Mouse (Mus musculus) cerebellum, adult 18-20 months (tissue): Measurements from ENCODE around the gene Gm21988.
A peak's percentile ranks its signal among the peaks of the same experiment; 100 is the strongest.

Experiments
- DNase-seq, 2 experiments: peaks; one replicate each; pipeline ENCODE4 v3.0.0; 2021

The Gm21988 gene

DNA sequence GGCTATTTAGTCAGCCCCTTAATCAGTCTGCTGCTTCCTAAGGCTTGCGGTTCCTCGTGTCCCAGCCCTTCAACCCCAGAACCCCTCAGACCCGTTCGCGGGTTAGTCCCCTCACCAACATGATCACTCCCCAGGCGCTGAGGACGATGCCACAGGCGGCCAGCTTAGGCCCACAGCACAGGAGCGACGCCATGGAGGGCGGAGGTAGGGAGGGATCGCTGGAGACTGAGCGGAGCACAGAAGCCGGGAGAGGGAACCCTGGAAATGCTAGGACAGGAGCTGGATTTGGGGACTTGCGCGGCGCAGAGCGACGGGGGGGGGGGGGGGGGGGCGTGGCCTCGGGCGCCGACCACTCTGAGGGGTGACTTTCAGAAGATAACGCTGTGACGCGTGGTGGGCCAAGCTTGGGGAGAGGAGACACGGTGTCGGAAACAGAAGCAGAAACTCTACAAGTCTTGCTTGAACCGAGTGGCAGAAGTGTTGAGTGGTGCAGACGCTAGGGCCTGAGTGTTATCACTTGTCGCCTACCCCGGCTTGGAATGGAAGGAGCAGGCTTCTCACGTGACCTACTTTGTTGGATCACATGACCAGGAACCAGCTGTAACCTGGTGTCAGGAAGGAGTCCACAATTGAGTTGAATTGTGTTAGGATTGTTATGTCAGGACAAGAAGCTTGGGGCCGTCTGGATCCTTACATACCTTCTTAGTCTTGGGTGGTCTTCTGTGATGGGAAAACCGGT lies at the start of gene Gm21988, which contains the start of gene Rnasek:
Gm21988 (minus strand) TSS at position 290 of the 739 bp plus-strand sequence.
Rnasek (minus strand) TSS at position 302 of the 739 bp plus-strand sequence.
- peak; percentile 83 to 86 for DNase-seq

DNA sequence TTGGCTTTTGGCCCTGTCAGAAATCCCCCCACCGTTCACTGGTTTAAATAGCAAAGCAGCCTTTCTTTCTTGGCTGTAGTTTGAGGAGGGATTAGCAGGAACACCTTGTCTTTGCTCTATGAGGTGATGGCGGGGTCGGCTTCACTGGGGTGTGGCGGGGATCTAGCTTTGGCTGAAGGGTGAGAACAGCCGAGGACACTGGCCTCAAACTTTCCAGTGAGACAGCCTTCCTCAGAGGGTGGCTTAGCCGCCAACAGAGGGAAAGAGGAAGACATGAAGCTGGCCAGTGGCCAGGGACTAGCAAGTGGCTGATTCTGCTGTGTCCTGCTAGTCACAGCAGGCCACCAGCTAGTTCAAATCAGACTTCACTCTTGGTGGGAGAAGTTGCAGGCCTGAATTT lies 49.6 kb upstream of the Gm21988 start:
- peak in 1 of 2 experiments; percentile 3 for DNase-seq

- DNase-seq: no peak
These were observed 48.5 kb upstream of the Gm21988 start for GRCm38 (mm10) chr11:70288102-70288501.

GRCm38 (mm10) chr11:70285686-70286085 lies 46.1 kb upstream of the Gm21988 start:
- DNase-seq: no peak

GRCm38 (mm10) chr11:70284757-70285156 lies 45.1 kb upstream of the Gm21988 start:
- DNase-seq: no peak

- DNase-seq: no peak
These were observed 44.0 kb upstream of the Gm21988 start for GRCm38 (mm10) chr11:70283666-70284065.

DNA sequence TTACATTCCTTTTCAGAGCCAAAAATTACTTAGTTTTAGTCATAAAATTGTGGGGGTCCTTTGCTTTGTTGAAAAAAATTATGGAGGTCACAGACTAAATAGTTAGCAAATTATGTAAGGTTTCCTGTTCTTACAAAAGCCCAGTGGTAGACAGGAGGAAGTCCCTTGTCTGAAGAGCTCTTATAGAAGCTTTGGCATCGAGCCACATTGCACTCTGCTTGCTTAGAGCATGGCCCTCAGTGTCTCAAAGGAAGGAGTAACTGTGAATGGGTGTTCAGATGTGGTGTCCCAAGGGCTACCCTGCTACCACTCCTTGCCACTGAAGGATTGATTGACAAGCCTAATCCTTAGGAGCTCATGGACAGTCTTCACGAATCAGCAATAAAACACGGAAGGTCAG lies 40.8 kb upstream of the Gm21988 start:
- DNase-seq: no peak

DNA sequence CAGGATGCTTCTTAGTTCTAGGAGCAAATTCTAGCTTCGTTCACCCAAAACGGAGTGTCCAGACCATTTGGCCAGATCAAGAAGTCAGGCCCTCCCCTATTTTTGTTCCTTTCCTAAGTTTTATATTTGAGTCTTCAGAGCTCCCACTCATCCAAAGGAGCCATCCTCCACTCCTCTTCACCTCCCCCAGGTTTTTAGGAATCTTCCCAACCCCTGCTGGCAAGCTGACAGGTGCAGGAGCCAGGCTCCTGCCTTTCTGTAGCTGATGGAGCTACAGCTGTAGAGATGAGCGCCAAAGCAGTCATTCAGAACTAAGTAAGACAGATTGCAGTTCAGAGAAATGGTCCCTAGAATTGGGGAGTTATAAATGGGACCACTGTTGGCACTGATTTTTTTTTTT lies 39.3 kb upstream of the Gm21988 start:
- DNase-seq: no peak

DNA sequence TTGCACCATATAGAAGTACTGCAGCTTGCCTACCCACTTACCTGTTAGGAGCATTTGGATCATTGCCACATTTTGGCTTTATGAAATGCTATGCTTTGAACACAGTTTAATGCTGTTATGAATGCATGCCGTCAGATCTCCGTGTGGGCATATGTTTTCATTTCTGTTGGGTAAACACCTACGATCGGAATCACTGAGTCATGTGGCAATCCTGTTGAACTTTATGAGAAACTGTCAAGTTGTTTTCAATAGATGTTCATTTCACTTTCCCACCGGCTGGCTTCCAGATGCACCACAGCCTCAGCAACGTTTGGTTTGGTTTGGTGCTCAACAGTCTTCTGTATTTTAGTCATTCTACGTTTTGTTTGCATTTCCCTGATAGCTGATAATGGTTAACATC lies 32.0 kb upstream of the Gm21988 start:
- DNase-seq: no peak

DNA sequence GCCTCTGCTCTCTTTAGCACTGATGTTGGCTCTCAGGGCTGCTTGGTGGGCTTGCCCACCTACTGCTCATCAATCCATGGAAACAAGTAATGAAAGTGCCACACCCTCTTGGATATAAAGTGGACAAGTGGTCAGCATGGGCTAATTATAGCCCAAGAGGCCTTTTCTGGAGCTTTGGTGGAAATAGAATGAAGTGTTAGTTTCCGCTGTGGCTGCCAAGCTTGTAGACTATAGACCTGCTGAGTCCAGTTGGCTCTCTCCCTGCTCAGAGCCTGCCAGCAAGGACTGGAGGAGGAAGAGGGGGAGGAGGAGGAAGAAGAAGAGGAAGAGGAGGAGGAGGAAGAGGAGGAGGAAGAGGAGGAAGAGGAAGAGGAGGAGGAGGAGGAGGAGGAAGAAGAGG lies 26.8 kb upstream of the Gm21988 start:
- no peak for DNase-seq

DNA sequence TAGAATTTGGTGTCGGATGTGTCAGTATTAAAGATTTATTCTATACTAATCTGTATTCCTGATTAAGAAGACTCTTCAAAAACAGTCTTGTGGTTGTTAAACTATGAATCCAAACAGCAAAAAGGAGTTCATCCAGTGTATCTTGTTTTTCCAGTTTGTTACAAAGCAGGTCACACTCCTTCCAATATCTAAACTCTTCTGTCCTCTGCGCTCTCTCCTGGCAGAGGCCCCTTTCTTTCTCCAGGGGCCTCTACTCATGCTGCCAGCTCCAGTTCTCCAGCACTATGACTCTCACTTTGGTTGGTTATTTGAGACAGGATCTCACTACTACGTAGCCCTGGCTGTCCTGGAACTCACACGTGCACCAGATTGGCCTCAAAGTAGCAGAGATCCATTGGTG lies 26.2 kb upstream of the Gm21988 start:
- DNase-seq: no peak

DNA sequence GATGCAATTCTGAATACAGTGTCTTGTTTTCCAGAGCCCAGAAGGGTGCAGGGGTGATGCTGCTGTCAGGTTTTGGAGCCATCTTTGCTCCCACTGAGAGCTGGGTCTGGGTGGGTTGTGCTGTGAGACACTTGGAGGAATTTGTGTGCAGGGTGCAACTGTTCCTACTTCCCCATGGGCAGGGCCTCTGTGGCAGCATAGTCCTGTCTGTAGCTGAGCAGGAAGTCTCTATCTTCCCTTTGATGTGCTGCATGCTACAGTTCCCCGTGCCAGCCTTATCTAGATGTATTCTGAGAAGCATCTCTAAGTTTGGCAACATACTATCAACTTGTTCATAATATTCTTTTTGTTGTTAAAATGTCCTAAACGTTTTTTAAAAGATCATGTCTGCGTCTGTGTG lies 25.6 kb upstream of the Gm21988 start:
- no peak for DNase-seq

- DNase-seq: no peak
These were observed 19.4 kb upstream of the Gm21988 start for GRCm38 (mm10) chr11:70259035-70259434.

GRCm38 (mm10) chr11:70254931-70255531 lies 15.4 kb upstream of the Gm21988 start, which contains the start of gene Alox12:
TSS of gene Alox12 (minus strand) at chr11:70255353.
- DNase-seq: peak; percentile 34 to 37

- no peak for DNase-seq
These were observed 14.7 kb upstream of the Gm21988 start for GRCm38 (mm10) chr11:70254337-70254736.

DNA sequence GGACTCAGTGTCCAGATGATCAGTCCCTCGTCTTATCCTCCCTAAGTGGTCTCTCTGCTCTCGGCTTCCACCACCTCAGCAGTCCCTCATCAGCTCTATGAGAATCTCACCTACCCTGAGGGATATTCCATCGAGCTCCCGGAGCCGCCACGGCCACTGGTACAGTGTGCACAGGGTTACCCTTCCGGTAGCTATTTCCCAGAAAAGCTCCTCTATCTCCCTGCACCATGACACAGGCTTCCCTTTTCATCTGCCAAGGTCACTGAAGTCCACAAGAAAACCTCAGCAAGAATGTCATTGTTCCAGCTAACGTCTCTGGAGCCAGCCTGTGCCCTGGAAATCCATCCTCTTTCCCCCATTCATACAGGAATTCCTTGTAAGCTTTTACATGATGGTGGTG lies 12.2 kb upstream of the Gm21988 start:
- no peak for DNase-seq

DNA sequence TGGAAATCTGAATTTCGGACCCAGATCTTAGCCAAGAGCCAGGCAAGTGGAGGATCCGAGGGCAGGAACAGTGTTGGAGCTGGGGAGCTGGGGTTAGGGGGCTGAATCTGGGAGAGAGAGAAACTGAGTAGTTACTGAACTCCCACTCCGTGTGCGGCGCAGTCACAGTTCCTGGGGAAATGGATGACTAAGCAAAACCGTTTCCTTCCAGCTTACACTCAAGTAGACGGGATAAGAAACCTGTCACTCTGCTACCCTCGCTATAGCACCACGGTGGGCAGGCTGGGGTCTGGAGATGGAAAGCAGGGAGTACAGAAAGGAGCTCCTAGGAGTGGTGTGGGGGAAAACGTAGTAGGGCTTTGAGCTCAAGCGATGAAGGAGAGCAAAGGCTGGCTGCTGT lies 10.5 kb upstream of the Gm21988 start:
- no peak for DNase-seq

DNA sequence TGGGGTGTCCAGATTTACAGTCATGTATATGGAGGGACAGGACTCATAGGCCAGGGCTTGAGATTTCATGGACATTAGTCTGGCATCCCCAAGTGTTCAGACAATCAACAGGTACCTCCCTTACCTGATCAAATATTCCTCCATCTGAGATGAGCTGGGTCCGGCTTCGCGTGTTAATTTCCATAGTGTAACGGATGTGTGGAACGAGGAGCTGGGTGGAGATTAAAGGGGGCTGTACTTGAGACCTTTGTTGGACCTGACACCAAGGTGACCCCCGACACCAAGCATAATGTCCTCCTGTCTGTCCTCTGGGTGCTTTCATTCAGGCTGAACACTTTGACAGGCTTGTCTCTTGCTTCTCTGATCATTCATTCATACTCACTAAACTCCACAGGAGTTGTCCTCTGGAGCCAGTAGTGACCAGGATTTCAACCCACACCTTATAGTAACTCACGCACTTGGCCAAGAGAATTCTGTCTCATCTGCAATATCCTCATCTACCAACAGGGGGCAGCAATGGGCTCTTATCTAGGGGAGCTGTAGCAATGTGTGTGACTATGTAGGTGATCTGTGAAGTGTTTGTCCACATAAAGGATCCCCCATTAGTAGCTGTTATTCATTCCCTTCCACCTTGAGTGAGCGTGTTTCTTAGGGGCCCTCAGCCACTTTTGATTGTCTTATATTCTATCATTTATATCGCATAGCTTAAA lies 7.7 kb upstream of the Gm21988 start:
- DNase-seq: peak; percentile 74 to 79

DNA sequence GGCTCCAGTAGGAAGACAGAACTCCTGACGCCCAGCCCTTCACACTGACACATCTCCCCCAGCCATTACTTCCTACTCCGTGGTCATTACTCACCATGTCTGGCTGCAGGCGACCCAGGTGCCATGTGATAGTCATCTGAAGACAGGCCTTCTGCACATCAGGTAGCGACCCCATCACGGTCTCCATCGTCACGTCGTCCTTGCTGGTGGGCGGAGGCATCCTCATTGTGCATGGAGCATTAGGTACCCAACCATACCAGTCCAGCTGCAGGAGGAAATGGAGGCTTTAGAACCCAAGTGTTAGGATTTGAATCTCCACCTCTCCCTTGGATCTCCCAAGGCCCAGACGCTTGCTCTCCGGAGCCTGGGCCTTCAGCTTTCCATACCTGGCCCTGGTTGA lies 3.0 kb upstream of the Gm21988 start:
- no peak for DNase-seq

- DNase-seq: peak; percentile 30 to 31
These were observed 814 bp downstream of the Gm21988 start for GRCm38 (mm10) chr11:70238591-70239440.

DNA sequence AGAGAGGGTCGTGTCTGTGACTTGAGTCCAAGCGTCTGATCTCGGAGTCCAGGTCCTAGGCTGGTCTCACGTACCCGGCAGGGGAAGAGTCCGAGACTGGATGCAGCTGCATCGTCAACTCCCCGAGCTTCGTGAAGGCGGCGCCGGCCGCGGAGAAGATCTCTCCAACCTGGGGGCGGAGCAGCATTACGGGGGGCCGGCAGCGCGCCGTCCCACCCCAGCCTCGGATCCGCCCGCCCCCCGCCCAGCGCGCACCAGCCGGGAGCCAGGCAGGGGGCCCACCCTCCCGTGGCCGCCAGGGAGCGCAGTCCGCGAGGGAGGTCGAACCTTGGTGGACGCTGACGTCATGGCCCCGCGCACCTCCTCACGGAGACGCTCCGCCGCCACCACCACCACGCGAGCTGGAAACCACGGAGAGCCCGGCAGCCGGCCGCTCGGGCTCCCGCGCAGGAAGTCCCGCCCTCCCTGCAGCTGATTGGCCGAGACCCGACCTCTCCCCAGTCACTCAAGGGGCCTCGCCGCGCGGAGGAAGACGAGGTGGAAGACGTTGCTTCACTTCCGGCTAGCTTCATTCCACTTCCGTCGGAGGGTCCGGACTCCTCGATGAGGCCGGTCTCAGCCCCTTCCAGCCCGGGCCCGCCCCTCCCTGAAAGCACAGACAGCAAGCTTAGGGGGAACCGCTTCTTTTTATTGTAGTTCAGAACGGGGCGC lies 2.0 kb downstream of the Gm21988 start, which contains the start of gene 0610010K14Rik:
0610010K14Rik (minus strand) TSS at position 458 of the 711 bp plus-strand sequence.
- DNase-seq: peak; percentile 99

DNA sequence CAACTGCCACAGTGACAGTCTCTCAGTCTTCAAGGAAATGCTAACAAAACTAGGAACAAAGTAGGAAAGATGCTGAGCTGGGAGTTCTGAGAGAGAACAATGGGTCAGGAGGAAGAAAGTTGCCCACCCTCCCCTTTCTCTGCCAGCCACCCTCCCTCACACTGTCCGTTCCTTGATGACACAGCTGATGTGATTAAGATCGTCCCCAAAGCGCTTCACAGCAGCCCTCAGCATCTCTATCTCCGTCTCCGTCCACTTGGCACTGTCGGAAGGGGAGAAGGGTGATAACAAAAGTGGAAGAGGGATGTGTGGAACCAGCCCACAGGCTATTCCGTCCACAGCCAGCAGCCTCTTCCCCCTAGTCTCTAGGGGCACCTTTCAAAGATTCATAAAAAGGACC lies 2.9 kb downstream of the Gm21988 start:
- peak in 1 of 2 experiments; percentile 20 for DNase-seq
